Mouse (Mus musculus): Measurements from ENCODE around the gene Tiam2. TPM values are rescaled to one million over a fixed set of nuclear protein-coding genes. Genes with fewer than 3 reads are reported as not detected.

Tiam2 gene
- polyA plus RNA-seq, 1 experiment, result 0.58 TPM

DNA sequence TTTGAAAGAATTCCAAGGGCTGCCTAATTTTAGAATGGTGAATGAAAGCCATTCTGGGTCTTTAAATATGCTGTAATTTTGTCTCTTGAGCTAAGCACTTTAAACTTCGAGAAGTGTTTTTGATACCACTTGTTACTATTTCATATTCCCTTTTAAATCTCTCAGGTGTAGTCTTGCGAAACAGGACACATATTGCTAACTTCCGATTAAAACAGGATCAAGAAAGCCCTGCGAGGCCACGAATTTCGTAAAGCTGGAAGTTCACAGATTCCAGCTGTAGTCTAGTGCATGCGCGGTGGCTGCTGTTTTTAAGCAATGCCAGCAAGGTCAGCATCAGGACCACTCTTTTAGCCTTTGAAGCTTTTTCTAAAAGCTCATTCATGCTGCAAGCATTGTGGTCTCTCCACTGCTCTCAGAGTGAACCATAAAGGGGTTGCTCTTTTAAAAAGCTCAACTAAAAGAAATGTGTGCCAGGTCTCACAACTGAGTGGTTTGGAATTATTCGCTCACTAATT lies 232.0 kb downstream of the Tiam2 start:
- 83% methylated on average over 9 of the region's 9 CpGs for WGBS
- no peaks in the 10 kb centered on the region; the same call in 1 of the 2 replicates for H3K36me3 ChIP-seq (ENCODE audit: control insufficient read depth, insufficient read depth, low read length)
- H3K27me3 ChIP-seq (ENCODE audit: control insufficient read depth, insufficient read depth, low read length), result no peaks in the 10 kb centered on the region
- H3K4me1 ChIP-seq (ENCODE audit: control insufficient read depth, insufficient read depth, insufficient read length), result no peaks in the 10 kb centered on the region
- 0 out of 2 replicates have a peak overlapping the region, but pooled peaks have one; percentile 34 for H3K4me3 ChIP-seq (ENCODE audit: extremely low read depth, insufficient read depth, insufficient read length)
- H3K27ac ChIP-seq (ENCODE audit: insufficient read depth, low read length), result no peak overlapping the region
- TF ChIP-seq CTCF (IDR thresholded peaks at IDR 0.05; ENCODE audit: extremely low read depth, insufficient read depth, insufficient read length, insufficient replicate concordance), result no peak
- TF ChIP-seq POLR2A (IDR thresholded peaks at IDR 0.05; ENCODE audit: low read depth, low read length), result no peak
- DNase-seq (ENCODE audit: low read depth in 1 of 2, low spot score in 2 of 2), result no peak

DNA sequence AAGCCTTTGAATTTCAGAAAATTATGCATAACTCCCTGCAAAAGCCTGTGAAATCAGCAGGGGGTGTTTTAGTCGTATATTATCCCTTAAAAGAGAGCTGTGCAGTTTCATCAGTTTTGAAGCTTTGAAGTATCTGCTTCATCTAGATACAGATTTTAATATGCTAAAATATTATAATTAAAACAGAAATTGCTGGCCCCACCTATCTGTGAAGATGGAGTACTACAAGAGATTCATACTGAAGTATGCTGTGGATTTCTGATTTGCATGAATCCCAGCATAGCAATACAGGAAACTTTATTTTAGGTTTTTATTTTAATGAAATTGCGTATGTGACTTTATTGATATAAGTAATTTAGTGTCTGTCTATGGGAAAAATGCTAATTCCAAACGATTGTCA lies 234.2 kb downstream of the Tiam2 start:
- H3K27me3 ChIP-seq (ENCODE audit: control insufficient read depth, insufficient read depth, low read length), result no peaks in the 10 kb centered on the region
- no peaks in the 10 kb centered on the region for H3K36me3 ChIP-seq (ENCODE audit: control insufficient read depth, insufficient read depth, low read length)
- no peak overlapping the region for H3K27ac ChIP-seq (ENCODE audit: insufficient read depth, low read length)
- no peak for DNase-seq (ENCODE audit: low read depth in 1 of 2, low spot score in 2 of 2)
- 37% methylated on average over 3 of the region's 3 CpGs for WGBS
- no peak for TF ChIP-seq CTCF (IDR thresholded peaks at IDR 0.05; ENCODE audit: extremely low read depth, insufficient read depth, insufficient read length, insufficient replicate concordance)
- no peak for TF ChIP-seq POLR2A (IDR thresholded peaks at IDR 0.05; ENCODE audit: low read depth, low read length)
- H3K4me3 ChIP-seq (ENCODE audit: extremely low read depth, insufficient read depth, insufficient read length), result no peak overlapping the region
- no peaks in the 10 kb centered on the region for H3K4me1 ChIP-seq (ENCODE audit: control insufficient read depth, insufficient read depth, insufficient read length)

DNA sequence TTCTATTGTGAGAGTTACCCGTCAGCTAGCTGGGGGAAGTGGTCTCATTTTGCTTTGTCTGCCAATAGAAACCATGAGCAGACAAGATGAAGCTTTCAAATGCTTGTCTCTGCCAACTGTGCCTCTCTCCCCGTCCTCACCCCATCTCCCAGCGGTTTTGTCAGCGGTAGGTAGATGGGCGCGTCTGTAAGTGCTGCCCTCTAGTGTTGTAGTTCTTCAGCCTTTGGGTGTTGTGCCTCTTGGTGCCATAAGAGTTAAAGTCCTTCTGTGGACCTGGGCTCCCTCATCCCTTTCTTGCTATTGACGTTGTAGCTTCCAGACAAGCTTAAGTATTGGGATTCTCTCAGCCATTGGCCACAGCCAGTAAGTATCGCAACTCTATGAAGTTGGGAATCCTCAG lies 236.0 kb downstream of the Tiam2 start:
- Histone ChIP-seq H3K4me1 (ENCODE audit: control insufficient read depth, insufficient read depth, insufficient read length) (no peaks in the 10 kb centered on the region), H3K27me3 (ENCODE audit: control insufficient read depth, insufficient read depth, low read length) (no peaks in the 10 kb centered on the region), H3K4me3 (ENCODE audit: extremely low read depth, insufficient read depth, insufficient read length) (no peak overlapping the region), H3K36me3 (ENCODE audit: control insufficient read depth, insufficient read depth, low read length) (no peaks in the 10 kb centered on the region), H3K27ac (ENCODE audit: insufficient read depth, low read length) (no peak overlapping the region)
- WGBS, result 73% methylated on average over 8 of the region's 8 CpGs
- no peak for TF ChIP-seq POLR2A (IDR thresholded peaks at IDR 0.05; ENCODE audit: low read depth, low read length)
- TF ChIP-seq CTCF (IDR thresholded peaks at IDR 0.05; ENCODE audit: extremely low read depth, insufficient read depth, insufficient read length, insufficient replicate concordance), result no peak
- no peak for DNase-seq (ENCODE audit: low read depth in 1 of 2, low spot score in 2 of 2)

- no peak overlapping the region for H3K4me3 ChIP-seq (ENCODE audit: extremely low read depth, insufficient read depth, insufficient read length)
- TF ChIP-seq POLR2A (IDR thresholded peaks at IDR 0.05; ENCODE audit: low read depth, low read length) (no peak), CTCF (IDR thresholded peaks at IDR 0.05; ENCODE audit: extremely low read depth, insufficient read depth, insufficient read length, insufficient replicate concordance) (peak; percentile 46; the same call in 1 of the 2 replicates)
- H3K27ac ChIP-seq (ENCODE audit: insufficient read depth, low read length), result no peak overlapping the region
- H3K4me1 ChIP-seq (ENCODE audit: control insufficient read depth, insufficient read depth, insufficient read length), result no peaks in the 10 kb centered on the region
- no peaks in the 10 kb centered on the region for H3K36me3 ChIP-seq (ENCODE audit: control insufficient read depth, insufficient read depth, low read length)
- DNase-seq (ENCODE audit: low read depth in 1 of 2, low spot score in 2 of 2), result peak in 1 of 2 experiments; percentile 9
- WGBS, result 6% methylated on average over 12 of the region's 12 CpGs
- H3K27me3 ChIP-seq (ENCODE audit: control insufficient read depth, insufficient read depth, low read length), result no peaks in the 10 kb centered on the region
These were observed 244.5 kb downstream of the Tiam2 start for GRCm38 (mm10) chr17:3570876-3571275.

Other genes with a start within 250 kb of the Tiam2 start
- gene Scaf8, start 211.6 kb upstream of the Tiam2 start, polyA plus RNA-seq (2012; rRNA removed), result 18.6 and 24.2 TPM in 2 replicates
- not detected in 2 replicates for gene Cldn20, start 206.0 kb downstream of the Tiam2 start, polyA plus RNA-seq (2012; rRNA removed)
- gene Tfb1m, start 231.2 kb downstream of the Tiam2 start, polyA plus RNA-seq (2012; rRNA removed), result 0.95 and 1.3 TPM in 2 replicates